Mouse (Mus musculus): ENCODE data around the gene Gm47969.

Gene Gm47969

GRCm38 (mm10) chr1:83032508-83032907 is 12.2 kb upstream of the Gm47969 start:
- Histone ChIP-seq H3K9me3 (ENCODE audit: low read length) (no peaks in the 10 kb centered on the region), H3K4me1 (replicated peaks; ENCODE audit: low read depth, low read length) (peaks cover 7% of the 10 kb centered on the region), H3K4me3 (replicated peaks; ENCODE audit: low read length) (no peak overlapping the region), H3K27me3 (ENCODE audit: insufficient read depth, low read length) (no peaks in the 10 kb centered on the region), H3K36me3 (ENCODE audit: insufficient read depth, low read length) (no peaks in the 10 kb centered on the region)
- no peak for TF ChIP-seq POU5F1 (IDR thresholded peaks at IDR 0.05; ENCODE audit: borderline replicate concordance, low read length)
- no peak for TF ChIP-seq NANOG (IDR thresholded peaks at IDR 0.05; ENCODE audit: borderline replicate concordance, low read length)
- no peak for TF ChIP-seq CTCF (conservative IDR thresholded peaks at IDR 0.05; ENCODE audit: low read length)

DNA sequence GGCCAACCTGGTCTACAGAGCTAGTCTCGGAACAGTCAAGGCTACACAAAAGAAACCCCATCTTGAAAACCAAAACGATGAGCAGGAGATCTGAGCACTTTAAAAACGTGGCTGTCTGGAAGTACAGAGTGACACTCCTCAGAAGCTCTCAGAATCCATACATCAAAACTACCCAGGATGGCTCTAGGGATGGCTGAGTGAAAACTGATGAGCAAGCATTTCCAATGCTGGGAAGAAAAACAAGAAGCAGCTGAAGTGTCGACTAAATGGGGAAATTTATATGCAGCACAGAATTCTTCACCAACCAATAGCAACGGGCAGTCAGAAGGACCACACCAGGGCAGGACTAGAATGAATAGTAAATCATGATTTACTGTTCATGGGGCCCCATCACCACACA is 10.2 kb upstream of the Gm47969 start:
- no peak overlapping the region for H3K4me3 ChIP-seq (replicated peaks; ENCODE audit: low read length)
- no peaks in the 10 kb centered on the region for H3K36me3 ChIP-seq (ENCODE audit: insufficient read depth, low read length)
- H3K9me3 ChIP-seq (ENCODE audit: low read length), result no peaks in the 10 kb centered on the region
- peaks cover 25% of the 10 kb centered on the region for H3K4me1 ChIP-seq (replicated peaks; ENCODE audit: low read depth, low read length)
- TF ChIP-seq NANOG (IDR thresholded peaks at IDR 0.05; ENCODE audit: borderline replicate concordance, low read length) (no peak), CTCF (conservative IDR thresholded peaks at IDR 0.05; ENCODE audit: low read length) (no peak), POU5F1 (IDR thresholded peaks at IDR 0.05; ENCODE audit: borderline replicate concordance, low read length) (no peak)
- H3K27me3 ChIP-seq (ENCODE audit: insufficient read depth, low read length), result no peaks in the 10 kb centered on the region

DNA sequence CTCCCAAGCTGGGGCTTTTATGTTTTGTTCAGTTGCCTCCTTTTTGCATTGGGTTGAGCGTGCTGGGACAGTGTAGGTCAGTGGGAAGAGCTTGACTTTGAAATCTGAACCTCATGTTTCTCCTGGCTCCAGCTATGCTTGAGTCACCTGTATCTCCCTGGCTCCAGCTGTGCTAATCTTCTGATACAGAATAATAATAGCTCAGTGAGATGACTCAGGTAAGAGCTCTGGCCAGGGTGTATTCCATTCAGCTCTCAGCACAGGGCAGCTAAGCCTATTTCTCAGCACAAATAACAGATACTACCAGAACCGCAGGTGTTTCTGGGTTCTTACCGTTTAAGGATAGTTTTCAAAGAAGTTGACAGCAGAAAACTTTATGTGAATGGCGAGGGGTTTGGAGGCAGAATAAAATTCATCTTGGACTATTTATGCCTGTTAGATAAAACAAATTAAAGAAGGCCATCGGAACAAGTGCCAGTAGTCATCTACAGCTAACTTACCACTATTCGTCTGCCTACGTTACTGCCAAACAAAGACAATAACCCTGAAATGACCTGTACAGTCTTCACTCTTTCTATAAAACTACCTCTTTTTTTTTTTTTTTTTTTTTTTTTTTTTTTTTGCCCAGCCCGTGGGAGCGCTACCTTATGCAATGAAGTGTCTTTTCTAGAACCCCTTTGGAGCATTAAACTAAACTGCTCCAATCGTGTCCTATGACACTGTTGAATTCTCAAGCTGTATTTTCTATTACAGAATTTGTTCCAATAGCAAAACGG is 7.7 kb upstream of the Gm47969 start:
- TF ChIP-seq POU5F1 (IDR thresholded peaks at IDR 0.05; ENCODE audit: borderline replicate concordance, low read length), result no peak
- TF ChIP-seq CTCF (conservative IDR thresholded peaks at IDR 0.05; ENCODE audit: low read length), result no peak
- TF ChIP-seq NANOG (IDR thresholded peaks at IDR 0.05; ENCODE audit: borderline replicate concordance, low read length), result no peak

GRCm38 (mm10) chr1:83038109-83038672 is 6.5 kb upstream of the Gm47969 start, which contains the start of gene Slc19a3:
Gene Slc19a3, minus strand, starts transcription at chr1:83038448.
- Histone ChIP-seq H3K4me1 (replicated peaks; ENCODE audit: low read depth, low read length) (peaks cover 25% of the 10 kb centered on the region), H3K27me3 (ENCODE audit: insufficient read depth, low read length) (peaks cover 5% of the 10 kb centered on the region; the same call in 1 of the 2 replicates)
- TF ChIP-seq POU5F1 (IDR thresholded peaks at IDR 0.05; ENCODE audit: borderline replicate concordance, low read length) (peak; percentile 46; the same call in 1 of the 2 replicates), CTCF (conservative IDR thresholded peaks at IDR 0.05; ENCODE audit: low read length) (no peak)

More for the DNA sequence above, 7.7 kb upstream of the Gm47969 start:
- H3K4me3 ChIP-seq (replicated peaks; ENCODE audit: low read length), result no peak overlapping the region; the same call in 1 of the 2 replicates
- peaks cover 25% of the 10 kb centered on the region for H3K4me1 ChIP-seq (replicated peaks; ENCODE audit: low read depth, low read length)
- H3K27me3 ChIP-seq (ENCODE audit: insufficient read depth, low read length), result 0 out of 2 replicates have a peak, but pooled peaks cover 3% of the 10 kb centered on the region
- no peaks in the 10 kb centered on the region for H3K9me3 ChIP-seq (ENCODE audit: low read length)
- H3K36me3 ChIP-seq (ENCODE audit: insufficient read depth, low read length), result no peaks in the 10 kb centered on the region

DNA sequence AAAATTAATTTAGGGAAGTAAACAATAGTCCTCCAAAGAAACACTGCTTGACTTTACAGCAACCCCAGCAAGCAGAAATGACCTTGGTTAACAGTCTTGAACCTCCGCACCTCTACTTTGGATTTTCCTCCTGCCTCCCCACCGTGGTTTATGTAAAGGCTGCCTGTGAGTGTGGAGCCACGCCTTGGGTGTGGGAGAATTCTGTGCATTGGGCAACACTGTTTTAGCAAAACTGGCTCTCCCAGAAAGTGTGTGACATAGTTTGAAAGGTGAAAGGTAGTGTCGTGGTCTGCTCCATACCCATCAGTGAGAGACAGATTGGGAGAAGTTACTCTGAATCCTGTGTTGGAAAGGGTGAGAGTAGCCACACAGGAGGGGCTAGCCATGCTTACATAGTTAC is 5.7 kb upstream of the Gm47969 start:
- TF ChIP-seq CTCF (conservative IDR thresholded peaks at IDR 0.05; ENCODE audit: low read length) (no peak), NANOG (IDR thresholded peaks at IDR 0.05; ENCODE audit: borderline replicate concordance, low read length) (no peak), POU5F1 (IDR thresholded peaks at IDR 0.05; ENCODE audit: borderline replicate concordance, low read length) (no peak)
- H3K36me3 ChIP-seq (ENCODE audit: insufficient read depth, low read length), result no peaks in the 10 kb centered on the region
- H3K4me1 ChIP-seq (replicated peaks; ENCODE audit: low read depth, low read length), result peaks cover 25% of the 10 kb centered on the region
- H3K27me3 ChIP-seq (ENCODE audit: insufficient read depth, low read length), result peaks cover 5% of the 10 kb centered on the region; the same call in 1 of the 2 replicates
- H3K9me3 ChIP-seq (ENCODE audit: low read length), result no peaks in the 10 kb centered on the region
- no peak overlapping the region for H3K4me3 ChIP-seq (replicated peaks; ENCODE audit: low read length)

More at GRCm38 (mm10) chr1:83038109-83038672, 6.5 kb upstream of the Gm47969 start, which contains the start of gene Slc19a3:
- Histone ChIP-seq H3K9me3 (ENCODE audit: low read length) (no peaks in the 10 kb centered on the region), H3K36me3 (ENCODE audit: insufficient read depth, low read length) (no peaks in the 10 kb centered on the region), H3K4me3 (replicated peaks; ENCODE audit: low read length) (peak within 1 kb of the TSS; percentile 73)

DNA sequence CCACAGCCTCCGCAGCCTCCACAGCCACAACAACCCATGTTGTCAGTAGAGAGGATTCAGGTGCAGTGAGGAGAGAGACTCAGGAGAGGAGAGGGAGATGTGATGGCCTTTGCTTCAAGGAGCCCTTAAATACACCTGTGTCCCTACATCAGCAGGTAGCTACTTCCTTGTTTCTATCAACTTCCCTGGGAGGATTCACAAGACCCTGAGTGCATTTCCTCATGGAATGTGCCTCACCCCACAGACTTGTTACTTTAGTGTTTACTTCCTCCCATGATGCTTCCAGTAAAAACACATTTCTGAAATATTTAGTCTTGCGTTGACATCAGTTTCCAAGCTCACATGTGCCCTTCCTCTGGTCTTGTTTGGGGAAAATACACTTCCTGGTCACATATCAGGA is 2.4 kb upstream of the Gm47969 start, which contains the start of gene Krtap28-10:
Gene Krtap28-10, minus strand, starts transcription at position 101 of the 400 bp plus-strand sequence.
- Histone ChIP-seq H3K4me1 (replicated peaks; ENCODE audit: low read depth, low read length) (peaks cover 19% of the 10 kb centered on the region), H3K9me3 (ENCODE audit: low read length) (no peaks in the 10 kb centered on the region), H3K4me3 (replicated peaks; ENCODE audit: low read length) (no peak within 1 kb of the TSS), H3K36me3 (ENCODE audit: insufficient read depth, low read length) (no peaks in the 10 kb centered on the region), H3K27me3 (ENCODE audit: insufficient read depth, low read length) (peaks cover 5% of the 10 kb centered on the region; the same call in 1 of the 2 replicates)
- TF ChIP-seq NANOG (IDR thresholded peaks at IDR 0.05; ENCODE audit: borderline replicate concordance, low read length), result no peak
- no peak for TF ChIP-seq POU5F1 (IDR thresholded peaks at IDR 0.05; ENCODE audit: borderline replicate concordance, low read length)
- no peak for TF ChIP-seq CTCF (conservative IDR thresholded peaks at IDR 0.05; ENCODE audit: low read length)

- no peak overlapping the region for H3K4me3 ChIP-seq (replicated peaks; ENCODE audit: low read length)
- no peaks in the 10 kb centered on the region for H3K9me3 ChIP-seq (ENCODE audit: low read length)
- no peaks in the 10 kb centered on the region for H3K36me3 ChIP-seq (ENCODE audit: insufficient read depth, low read length)
- no peaks in the 10 kb centered on the region for H3K4me1 ChIP-seq (replicated peaks; ENCODE audit: low read depth, low read length)
- TF ChIP-seq NANOG (IDR thresholded peaks at IDR 0.05; ENCODE audit: borderline replicate concordance, low read length) (no peak), POU5F1 (IDR thresholded peaks at IDR 0.05; ENCODE audit: borderline replicate concordance, low read length) (no peak), CTCF (conservative IDR thresholded peaks at IDR 0.05; ENCODE audit: low read length) (no peak)
- no peaks in the 10 kb centered on the region for H3K27me3 ChIP-seq (ENCODE audit: insufficient read depth, low read length)
Observed at GRCm38 (mm10) chr1:83058481-83058880, 13.7 kb downstream of the Gm47969 start.

DNA sequence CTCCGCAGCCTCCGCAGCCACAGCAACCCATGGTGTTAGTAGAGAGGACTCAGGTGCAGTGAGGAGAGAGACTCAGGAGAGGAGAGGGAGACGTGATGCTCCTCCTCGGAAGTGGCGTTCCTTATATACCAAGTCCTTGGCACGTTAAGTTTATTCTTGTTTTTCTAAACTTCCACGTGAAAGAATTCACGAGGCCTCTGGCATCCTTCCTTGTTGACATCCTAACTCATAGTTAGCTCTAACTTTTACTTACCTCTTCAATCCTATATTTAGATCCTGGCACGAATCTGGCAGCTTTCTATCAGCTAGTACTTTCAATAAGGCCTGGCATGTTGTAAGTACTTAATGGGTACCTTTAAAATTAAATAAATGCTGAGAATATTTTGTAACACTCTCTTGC is 14.5 kb downstream of the Gm47969 start, which contains the start of gene A030005K14Rik:
Gene A030005K14Rik, minus strand, starts transcription at position 101 of the 400 bp plus-strand sequence.
- Histone ChIP-seq H3K4me1 (replicated peaks; ENCODE audit: low read depth, low read length) (no peaks in the 10 kb centered on the region), H3K9me3 (ENCODE audit: low read length) (no peaks in the 10 kb centered on the region), H3K4me3 (replicated peaks; ENCODE audit: low read length) (no peak within 1 kb of the TSS), H3K36me3 (ENCODE audit: insufficient read depth, low read length) (no peaks in the 10 kb centered on the region), H3K27me3 (ENCODE audit: insufficient read depth, low read length) (no peaks in the 10 kb centered on the region)
- TF ChIP-seq NANOG (IDR thresholded peaks at IDR 0.05; ENCODE audit: borderline replicate concordance, low read length), result no peak
- TF ChIP-seq CTCF (conservative IDR thresholded peaks at IDR 0.05; ENCODE audit: low read length), result no peak
- TF ChIP-seq POU5F1 (IDR thresholded peaks at IDR 0.05; ENCODE audit: borderline replicate concordance, low read length), result no peak

Measured in E14TG2a.4 (cell line).